Mouse (Mus musculus) olfactory bulb, adult 2 months (tissue): ENCODE data around the gene Ski.

Experiments
- CTCF ChIP-seq: fragments of 200-500 bp; IDR thresholded peaks from 2 replicates; pipeline ENCODE4 v1.5.1; 2012; ENCODE audit warnings: low read depth, mild to moderate bottlenecking, low read length, moderate library complexity; ENCODE audit not compliant: insufficient read depth
- POLR2A ChIP-seq: fragments of 200-500 bp; IDR thresholded peaks from 2 replicates; pipeline ENCODE4 v1.6.1; 2012; ENCODE audit warnings: mild to moderate bottlenecking, low read depth, low read length, moderate library complexity; ENCODE audit not compliant: insufficient read depth

DNA sequence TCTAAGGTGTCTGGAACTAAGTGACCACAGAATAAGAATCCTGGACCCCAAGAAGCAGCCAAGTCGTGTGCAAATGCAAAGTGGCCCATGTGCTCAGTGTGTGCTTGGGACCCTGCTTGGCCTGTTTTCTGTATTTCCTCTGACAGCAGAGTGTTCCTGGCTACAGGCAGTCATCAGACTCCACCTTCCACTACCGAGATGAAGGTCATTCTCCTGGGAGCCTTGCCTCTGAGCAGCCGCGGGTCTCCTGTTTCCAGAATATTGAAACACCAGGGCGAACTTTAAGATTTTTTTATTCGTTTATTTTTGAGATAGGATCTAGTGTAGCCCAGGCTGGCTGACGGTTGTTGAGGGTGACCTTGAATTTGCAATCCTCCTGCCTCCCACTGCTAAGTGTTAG, 91.8 kb downstream of the Ski start:
- TF ChIP-seq CTCF (no peak), POLR2A (no peak)
